Mouse (Mus musculus): Measurements from ENCODE around the gene Upf2. TPM values are rescaled to one million over a fixed set of nuclear protein-coding genes. Genes with fewer than 3 reads are reported as not detected.

The Upf2 gene
- total RNA-seq, 2 experiments from 2014 or later: 45.2 to 46.6 TPM

- no peak for TF ChIP-seq CTCF (conservative IDR thresholded peaks at IDR 0.05)
- Histone ChIP-seq H3K27ac (no peak overlapping the region), H3K4me3 (no peak overlapping the region)
- no peak for DNase-seq (ENCODE audit: low spot score in 2 of 2)
Measured at GRCm38 (mm10) chr2:6056518-6056917, 105.2 kb downstream of the Upf2 start.

GRCm38 (mm10) chr2:6059291-6059690, 108.0 kb downstream of the Upf2 start:
- H3K4me3 ChIP-seq: no peak overlapping the region
- no peak for DNase-seq (ENCODE audit: low spot score in 2 of 2)
- no peak overlapping the region for H3K27ac ChIP-seq
- no peak for TF ChIP-seq CTCF (conservative IDR thresholded peaks at IDR 0.05)

GRCm38 (mm10) chr2:6060071-6060804, 109.0 kb downstream of the Upf2 start:
- no peak for TF ChIP-seq CTCF (conservative IDR thresholded peaks at IDR 0.05)
- no peak overlapping the region for H3K4me3 ChIP-seq
- no peak for DNase-seq (ENCODE audit: low spot score in 2 of 2)
- no peak overlapping the region for H3K27ac ChIP-seq

GRCm38 (mm10) chr2:6067341-6067740, 116.1 kb downstream of the Upf2 start:
- TF ChIP-seq CTCF (conservative IDR thresholded peaks at IDR 0.05): no peak
- DNase-seq (ENCODE audit: low spot score in 2 of 2): no peak
- Histone ChIP-seq H3K27ac (no peak overlapping the region), H3K4me3 (no peak overlapping the region)

- DNase-seq (ENCODE audit: low spot score in 2 of 2): no peak
- Histone ChIP-seq H3K4me3 (no peak overlapping the region), H3K27ac (no peak overlapping the region)
- no peak for TF ChIP-seq CTCF (conservative IDR thresholded peaks at IDR 0.05)
Measured at GRCm38 (mm10) chr2:6070925-6071324, 119.7 kb downstream of the Upf2 start.

GRCm38 (mm10) chr2:6071598-6072440, 120.5 kb downstream of the Upf2 start:
- no peak overlapping the region for H3K27ac ChIP-seq
- no peak for DNase-seq (ENCODE audit: low spot score in 2 of 2)
- no peak for TF ChIP-seq CTCF (conservative IDR thresholded peaks at IDR 0.05)
- no peak overlapping the region for H3K4me3 ChIP-seq

GRCm38 (mm10) chr2:6072685-6073260, 121.5 kb downstream of the Upf2 start:
- Histone ChIP-seq H3K4me3 (no peak overlapping the region), H3K27ac (no peak overlapping the region)
- TF ChIP-seq CTCF (conservative IDR thresholded peaks at IDR 0.05): no peak
- no peak for DNase-seq (ENCODE audit: low spot score in 2 of 2)

- TF ChIP-seq CTCF (conservative IDR thresholded peaks at IDR 0.05): no peak
- no peak for DNase-seq (ENCODE audit: low spot score in 2 of 2)
- H3K27ac ChIP-seq: no peak overlapping the region
- no peak overlapping the region for H3K4me3 ChIP-seq
Measured at GRCm38 (mm10) chr2:6074891-6075529, 123.7 kb downstream of the Upf2 start.

- DNase-seq (ENCODE audit: low spot score in 2 of 2): no peak
- no peak overlapping the region for H3K4me3 ChIP-seq
- H3K27ac ChIP-seq: no peak overlapping the region
- no peak for TF ChIP-seq CTCF (conservative IDR thresholded peaks at IDR 0.05)
Measured at GRCm38 (mm10) chr2:6075530-6075896, 124.2 kb downstream of the Upf2 start.

- no peak for TF ChIP-seq CTCF (conservative IDR thresholded peaks at IDR 0.05)
- H3K4me3 ChIP-seq: no peak overlapping the region
- no peak for DNase-seq (ENCODE audit: low spot score in 2 of 2)
- H3K27ac ChIP-seq: no peak overlapping the region
Measured at GRCm38 (mm10) chr2:6080037-6080436, 128.8 kb downstream of the Upf2 start.

GRCm38 (mm10) chr2:6081108-6081507, 129.8 kb downstream of the Upf2 start:
- H3K4me3 ChIP-seq: no peak overlapping the region
- DNase-seq (ENCODE audit: low spot score in 2 of 2): no peak

GRCm38 (mm10) chr2:6082615-6083014, 131.3 kb downstream of the Upf2 start:
- no peak overlapping the region for H3K4me3 ChIP-seq
- no peak for DNase-seq (ENCODE audit: low spot score in 2 of 2)
- no peak for TF ChIP-seq CTCF (conservative IDR thresholded peaks at IDR 0.05)
- no peak overlapping the region for H3K27ac ChIP-seq

More at GRCm38 (mm10) chr2:6081108-6081507, 129.8 kb downstream of the Upf2 start:
- no peak overlapping the region for H3K27ac ChIP-seq
- TF ChIP-seq CTCF (conservative IDR thresholded peaks at IDR 0.05): no peak

GRCm38 (mm10) chr2:6083696-6084095, 132.4 kb downstream of the Upf2 start:
- H3K27ac ChIP-seq: no peak overlapping the region
- no peak overlapping the region for H3K4me3 ChIP-seq
- DNase-seq (ENCODE audit: low spot score in 2 of 2): no peak
- no peak for TF ChIP-seq CTCF (conservative IDR thresholded peaks at IDR 0.05)
